Mouse (Mus musculus) forebrain, embryonic 11.5 days (tissue): ENCODE results near the gene Gm21981. TPM values are rescaled to one million over a fixed set of nuclear protein-coding genes. Genes with fewer than 3 reads are reported as not detected.
A peak's percentile ranks its signal among the peaks of the same experiment; 100 is the strongest.

ENCODE experiments used
- ATAC-seq: fragments of 200-750 bp; cut with Nextera tagmentation; replicated peaks from 2 replicates; pipeline ENCODE4 v1.8.0; 2017; ENCODE audit warnings: moderate TSS enrichment; ENCODE audit not compliant: low FRiP score
- DNase-seq: peaks from one replicate; pipeline ENCODE4 v3.0.0-alpha.2; 2017; ENCODE audit warnings: low spot score
- H3K27ac ChIP-seq: fragments of 300-500 bp; sonication (generic); 2 replicates; pipeline ENCODE4 v1.5.1; 2014; ENCODE audit warnings: low read depth, low read length
- H3K27me3 ChIP-seq: fragments of 300-500 bp; sonication (generic); 2 replicates; pipeline ENCODE4 v1.6.1; 2014; ENCODE audit warnings: mild to moderate bottlenecking, low read length, mixed read lengths; ENCODE audit not compliant: control insufficient read depth, insufficient read depth
- H3K36me3 ChIP-seq: fragments of 300-500 bp; sonication (generic); 2 replicates; pipeline ENCODE4 v1.6.1; 2014; ENCODE audit warnings: mild to moderate bottlenecking, low read length, moderate library complexity, mixed read lengths; ENCODE audit not compliant: control insufficient read depth, insufficient read depth
- H3K4me1 ChIP-seq: fragments of 300-500 bp; sonication (generic); replicated peaks from 2 replicates; pipeline ENCODE4 v1.6.1; 2014; ENCODE audit warnings: low read length, mixed read lengths; ENCODE audit not compliant: control insufficient read depth, insufficient read depth
- H3K4me2 ChIP-seq: fragments of 300-500 bp; sonication (generic); 2 replicates; pipeline ENCODE4 v1.6.1; 2014; ENCODE audit warnings: low read depth, mild to moderate bottlenecking, low read length, moderate library complexity, mixed read lengths; ENCODE audit not compliant: severe bottlenecking
- H3K4me3 ChIP-seq: fragments of 300-500 bp; sonication (generic); 2 replicates; pipeline ENCODE4 v1.5.1; 2014; ENCODE audit warnings: low read depth, low read length
- H3K9ac ChIP-seq: fragments of 300-500 bp; sonication (generic); 2 replicates; pipeline ENCODE4 v1.6.1; 2014; ENCODE audit warnings: low read length
- H3K9me3 ChIP-seq: fragments of 300-500 bp; sonication (generic); 2 replicates; pipeline ENCODE4 v1.6.1; 2016; ENCODE audit warnings: low read length, mixed read lengths; ENCODE audit not compliant: control insufficient read depth
- WGBS: fragments of 180-500 bp; shearing (Covaris S2); extraction: QIAGEN DNeasy Blood & Tissue Kit; methylation state at CpG from one replicate; pipeline ENCODE4 v1.1.7; 2014; 5-methylcytosine and 5-hydroxymethylcytosine counted together
- polyA plus RNA-seq: library from polyadenylated mRNA; unstranded; fragments of >200 nt; fragmentation: Nextera tagmentation; extraction: Ambion mirVana; gene quantifications from 2 replicates; pipeline ENCODE4 v1.2.1, GENCODE M21; 2014

Gm21981 gene
- polyA plus RNA-seq, 1 experiment from 2014 or later, result 1.4 TPM

DNA sequence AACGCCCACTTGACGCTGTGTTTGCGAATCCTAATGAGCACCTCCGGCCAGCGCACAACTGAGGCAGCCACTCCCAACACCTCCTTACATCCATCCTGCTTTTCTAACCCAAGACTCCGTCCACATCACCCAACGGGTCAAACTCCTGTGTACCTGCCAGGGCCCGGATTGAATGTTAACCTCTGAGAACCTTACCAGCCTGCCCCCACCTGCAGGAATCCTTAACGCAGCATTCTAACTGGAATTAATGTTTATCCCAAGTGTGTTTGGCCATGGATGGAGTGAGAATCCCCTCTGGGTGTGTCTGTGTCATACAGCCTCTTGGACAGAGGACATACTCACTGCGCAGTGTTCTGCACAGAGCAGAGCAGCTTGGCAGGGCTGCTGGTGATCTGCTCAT is 3.9 kb upstream of the Gm21981 start:
- Histone ChIP-seq H3K4me3 (no peak overlapping the region), H3K9ac (no peak overlapping the region), H3K36me3 (no peaks in the 10 kb centered on the region; the same call in 1 of the 2 replicates), H3K27ac (no peak overlapping the region), H3K27me3 (no peaks in the 10 kb centered on the region), H3K9me3 (no peaks in the 10 kb centered on the region), H3K4me1 (peaks cover 6% of the 10 kb centered on the region; the same call in 1 of the 2 replicates), H3K4me2 (no peak overlapping the region)
- DNase-seq (no peak), ATAC-seq (no peak)
- WGBS, result 85% methylated on average over 10 of the region's 10 CpGs

DNA sequence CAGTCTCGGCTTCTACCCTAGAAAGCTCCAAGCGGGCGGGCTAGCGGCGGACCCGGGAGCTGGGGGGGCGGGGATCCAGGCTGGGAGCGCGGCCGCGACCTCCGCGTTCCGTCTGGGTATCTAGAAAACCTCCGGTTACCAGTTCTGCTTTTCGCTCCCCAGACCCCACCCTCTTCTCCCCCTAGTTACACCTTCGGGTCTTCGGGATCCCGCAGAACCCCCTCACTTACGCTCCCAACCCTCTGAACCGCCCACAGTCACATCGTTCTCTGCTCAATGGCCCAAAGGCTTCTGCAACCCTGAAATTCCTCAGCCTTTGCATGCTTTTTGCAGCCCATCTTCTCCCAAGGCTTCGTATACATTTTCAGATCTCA is 1.1 kb upstream of the Gm21981 start:
- peaks cover 6% of the 10 kb centered on the region; the same call in 1 of the 2 replicates for H3K4me1 ChIP-seq
- peak overlapping the region; percentile 66 for H3K4me3 ChIP-seq
- no peaks in the 10 kb centered on the region for H3K9me3 ChIP-seq
- DNase-seq (no peak), ATAC-seq (no peak; the same call in 1 of the 2 replicates)
- H3K27ac ChIP-seq, result 0 out of 2 replicates have a peak overlapping the region, but pooled peaks have one; percentile 14
- H3K36me3 ChIP-seq, result no peaks in the 10 kb centered on the region
- peak overlapping the region; percentile 79 for H3K9ac ChIP-seq
- H3K4me2 ChIP-seq, result peak overlapping the region; percentile 79
- 0% methylated on average over 15 of the region's 23 CpGs for WGBS
- H3K27me3 ChIP-seq, result no peaks in the 10 kb centered on the region; the same call in 1 of the 2 replicates

DNA sequence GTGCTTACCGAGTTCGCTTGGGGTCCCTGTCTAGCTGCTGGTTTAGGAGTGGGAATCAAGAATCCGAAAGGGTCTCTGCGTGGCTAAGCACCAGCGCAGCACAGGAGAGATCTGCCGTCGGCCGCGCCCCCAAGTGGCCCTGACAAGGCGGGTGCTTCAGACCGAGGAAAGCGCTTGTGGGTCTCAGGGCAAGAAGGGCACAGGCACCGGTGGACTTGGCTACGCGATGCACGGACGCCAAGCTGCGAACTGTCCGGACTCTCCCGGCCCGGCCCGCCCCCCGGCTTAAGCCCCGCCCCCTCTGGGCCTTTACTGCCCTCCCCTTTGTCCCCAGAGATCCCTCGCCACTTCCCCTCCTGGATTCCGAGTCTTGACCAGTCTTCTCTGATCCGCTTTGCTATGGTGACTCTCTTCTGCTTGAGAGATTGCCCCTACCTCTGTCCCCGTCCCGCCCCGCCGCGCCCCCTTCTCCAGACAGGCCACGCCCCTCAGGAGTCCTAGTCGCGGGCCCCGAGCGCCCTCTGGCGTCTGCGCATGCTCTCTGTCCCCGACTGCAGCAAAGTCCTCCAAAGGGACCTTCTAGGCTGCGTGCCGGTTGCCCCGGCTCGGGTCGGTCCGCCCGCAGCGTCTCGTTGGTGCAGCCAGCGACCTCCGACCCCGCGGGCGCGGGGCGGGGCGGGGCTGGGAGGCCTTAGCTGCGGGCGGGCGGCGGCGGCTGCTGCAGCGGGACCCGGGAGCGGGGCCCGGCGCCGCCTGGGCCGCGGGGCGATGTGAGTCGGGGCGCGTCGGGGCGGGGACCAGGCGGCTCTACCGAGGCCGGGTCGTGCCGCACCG is 465 bp upstream of the Gm21981 start, which contains the start of gene Prickle4:
Prickle4 (minus strand) TSS at position 234 of the 834 bp plus-strand sequence.
- Histone ChIP-seq H3K27me3 (no peaks in the 10 kb centered on the region; the same call in 1 of the 2 replicates), H3K36me3 (no peaks in the 10 kb centered on the region), H3K4me3 (peak within 1 kb of the TSS; percentile 66), H3K27ac (peak within 1 kb of the TSS; percentile 14; the same call in 1 of the 2 replicates), H3K9me3 (no peaks in the 10 kb centered on the region), H3K4me1 (peaks cover 6% of the 10 kb centered on the region; the same call in 1 of the 2 replicates), H3K9ac (peak within 1 kb of the TSS; percentile 79), H3K4me2 (peak within 1 kb of the TSS; percentile 79)
- WGBS, result under 1% methylated on average over 48 of the region's 82 CpGs
- ATAC-seq (peak; percentile 95), DNase-seq (peak; percentile 99)

DNA sequence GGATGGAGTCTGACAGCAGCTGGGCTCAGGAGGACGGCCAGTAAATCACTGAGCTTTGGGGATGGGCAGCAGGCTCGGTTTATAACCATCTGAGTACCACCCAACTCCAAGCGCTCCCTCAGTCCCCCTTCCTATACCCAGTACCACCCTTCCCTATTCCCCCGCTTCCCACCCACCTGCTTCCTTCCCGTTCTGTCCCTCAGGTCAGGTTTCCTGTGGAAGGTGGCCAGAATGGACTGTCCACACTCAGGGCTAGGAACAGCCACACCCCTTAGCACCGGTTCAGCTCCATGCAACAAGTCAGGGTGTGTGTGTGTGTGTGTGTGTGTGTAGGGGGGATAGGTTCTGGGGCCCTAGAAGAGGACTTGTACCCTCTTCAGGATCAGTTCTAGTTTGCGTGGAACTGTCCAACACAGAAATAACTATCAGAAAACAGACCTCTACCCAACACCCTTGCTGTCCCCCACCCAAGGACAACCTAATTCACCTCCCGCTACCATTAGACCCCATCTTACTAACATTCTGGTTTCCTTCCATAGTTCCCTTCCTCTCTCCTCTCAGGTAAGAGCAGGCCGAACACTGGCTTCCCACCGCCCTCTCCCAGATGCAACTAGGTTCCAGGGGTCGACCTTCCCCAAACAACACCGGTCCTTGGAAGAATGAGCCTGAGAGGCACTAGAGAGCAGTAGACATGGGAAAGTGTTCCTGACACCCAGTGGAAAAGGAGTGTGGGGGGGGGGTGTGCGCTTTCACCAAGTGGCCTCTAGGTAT is 399 bp downstream of the Gm21981 start:
- Histone ChIP-seq H3K27ac (no peak overlapping the region), H3K9me3 (no peaks in the 10 kb centered on the region), H3K4me1 (peaks cover 6% of the 10 kb centered on the region; the same call in 1 of the 2 replicates), H3K36me3 (no peaks in the 10 kb centered on the region), H3K4me3 (peak overlapping the region; percentile 66), H3K4me2 (peak overlapping the region; percentile 79), H3K27me3 (no peaks in the 10 kb centered on the region; the same call in 1 of the 2 replicates), H3K9ac (peak overlapping the region; percentile 53)
- WGBS, result 31% methylated on average over 13 of the region's 13 CpGs
- no peak for DNase-seq
- ATAC-seq, result no peak

DNA sequence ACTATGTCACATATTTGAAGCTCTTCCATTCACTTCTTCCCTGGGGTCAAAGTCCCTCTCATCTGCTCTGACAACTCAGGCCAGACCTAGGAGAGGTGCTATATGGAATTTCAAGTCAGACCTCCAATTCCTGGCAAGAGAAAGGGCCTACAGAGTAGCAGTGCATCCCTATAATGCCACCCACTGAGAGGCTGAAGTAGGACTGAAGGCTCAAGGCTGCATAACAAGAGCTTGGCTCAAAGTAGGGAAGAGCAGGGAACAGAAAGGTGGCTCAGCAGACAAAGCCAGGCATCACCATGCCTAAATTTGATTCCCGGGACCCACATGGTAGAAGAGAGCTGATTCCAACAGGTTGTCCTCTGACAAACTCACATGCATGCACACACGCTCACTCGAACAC is 2.6 kb downstream of the Gm21981 start:
- H3K27me3 ChIP-seq, result no peaks in the 10 kb centered on the region; the same call in 1 of the 2 replicates
- no peak overlapping the region for H3K4me2 ChIP-seq
- peaks cover 13% of the 10 kb centered on the region; the same call in 1 of the 2 replicates for H3K4me1 ChIP-seq
- WGBS, result 91% methylated on average over 3 of the region's 3 CpGs
- no peak overlapping the region for H3K4me3 ChIP-seq
- no peaks in the 10 kb centered on the region for H3K9me3 ChIP-seq
- no peak overlapping the region for H3K27ac ChIP-seq
- no peak for ATAC-seq
- no peak overlapping the region for H3K9ac ChIP-seq
- no peaks in the 10 kb centered on the region for H3K36me3 ChIP-seq
- DNase-seq, result no peak

DNA sequence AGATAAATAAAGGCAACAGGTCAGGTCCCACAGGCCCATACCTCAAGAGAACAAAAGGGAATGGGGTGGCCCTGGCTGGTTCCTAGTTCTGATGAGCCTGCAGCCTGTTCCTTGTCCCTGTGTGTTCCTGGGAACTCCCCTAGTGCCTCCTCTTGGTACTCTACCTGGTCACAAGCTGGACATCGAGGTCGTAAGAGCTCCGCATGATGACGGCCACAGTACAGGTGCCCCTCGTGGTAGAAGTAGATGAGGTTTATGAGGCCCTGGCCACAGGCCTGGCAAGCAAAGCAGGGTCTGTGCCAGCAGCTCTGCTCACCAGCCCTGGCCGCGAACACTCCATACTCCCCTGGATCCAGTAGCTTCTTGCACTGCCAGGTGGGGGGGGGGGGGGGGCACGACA is 4.4 kb downstream of the Gm21981 start:
- H3K4me2 ChIP-seq, result peak overlapping the region; percentile 96; the same call in 1 of the 2 replicates
- peaks cover 11% of the 10 kb centered on the region; the same call in 1 of the 2 replicates for H3K4me1 ChIP-seq
- 81% methylated on average over 7 of the region's 8 CpGs for WGBS

DNA sequence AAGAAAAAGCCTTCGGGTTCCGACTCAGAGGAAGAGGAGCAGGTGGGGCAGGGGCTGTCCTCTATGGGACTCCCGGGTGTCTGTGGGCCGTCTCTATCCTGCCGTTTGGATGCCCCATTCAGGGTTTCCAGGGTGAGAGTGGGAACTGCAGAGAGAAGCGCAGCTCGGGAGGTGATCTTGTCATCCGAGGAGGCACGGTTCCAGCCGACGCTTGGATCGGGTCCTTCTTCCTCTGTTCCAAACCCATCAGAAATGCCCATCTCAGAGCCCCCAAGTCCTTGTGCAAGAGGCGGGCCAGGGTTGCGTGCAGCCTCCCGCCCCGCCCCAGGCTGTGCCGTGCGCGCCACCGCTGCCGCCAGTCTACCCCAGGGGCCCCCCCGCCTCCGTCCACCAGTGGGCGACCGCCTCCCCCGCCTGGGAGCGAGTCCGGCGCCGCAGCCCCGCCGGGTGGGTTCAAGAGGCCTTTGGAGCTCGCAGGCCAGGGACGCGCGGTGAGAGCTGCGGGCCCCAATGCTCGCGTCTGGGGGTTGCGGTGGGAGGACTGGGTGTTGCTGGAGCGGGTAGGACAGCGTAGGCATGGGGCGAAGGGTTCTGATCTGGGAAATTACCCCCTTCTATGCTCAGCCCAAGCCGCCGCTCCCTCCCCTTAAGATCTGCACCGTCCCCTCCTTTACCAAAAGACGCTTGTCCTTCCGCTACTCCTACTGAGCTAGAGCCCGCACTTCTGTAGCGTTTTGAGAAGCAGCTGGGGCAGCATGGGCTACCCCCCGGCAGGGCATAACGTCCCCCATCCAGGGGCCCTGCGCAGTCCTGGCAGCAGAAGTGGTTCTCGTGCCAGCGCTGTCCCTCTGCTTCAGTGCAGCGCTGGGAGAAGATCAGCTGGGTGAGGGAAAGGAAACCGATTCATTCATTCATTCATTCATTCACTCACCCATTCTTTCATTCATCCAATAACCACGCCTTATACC is 5.4 kb downstream of the Gm21981 start, which contains the start of gene Frs3:
Frs3 (plus strand) TSS at position 423 of the 968 bp plus-strand sequence.
- peak; percentile 87 for DNase-seq
- Histone ChIP-seq H3K27me3 (no peaks in the 10 kb centered on the region; the same call in 1 of the 2 replicates), H3K4me1 (peaks cover 8% of the 10 kb centered on the region; the same call in 1 of the 2 replicates), H3K36me3 (no peaks in the 10 kb centered on the region; the same call in 1 of the 2 replicates), H3K9ac (peak within 1 kb of the TSS; percentile 87), H3K4me3 (peak within 1 kb of the TSS; percentile 66), H3K4me2 (peak within 1 kb of the TSS; percentile 96), H3K9me3 (no peaks in the 10 kb centered on the region), H3K27ac (peak within 1 kb of the TSS; percentile 57)
- WGBS, result 1% methylated on average over 58 of the region's 58 CpGs
- ATAC-seq, result peak; percentile 66

More for the DNA sequence above, 4.4 kb downstream of the Gm21981 start:
- H3K36me3 ChIP-seq, result no peaks in the 10 kb centered on the region
- H3K27me3 ChIP-seq, result no peaks in the 10 kb centered on the region; the same call in 1 of the 2 replicates
- DNase-seq (no peak), ATAC-seq (no peak)
- peak overlapping the region; percentile 66; the same call in 1 of the 2 replicates for H3K4me3 ChIP-seq
- H3K9ac ChIP-seq, result no peak overlapping the region; the same call in 1 of the 2 replicates
- H3K27ac ChIP-seq, result no peak overlapping the region
- H3K9me3 ChIP-seq, result no peaks in the 10 kb centered on the region
